Mouse (Mus musculus): Measurements from ENCODE around the gene Bst1. TPM values are rescaled to one million over a fixed set of nuclear protein-coding genes. Genes with fewer than 3 reads are reported as not detected.

The Bst1 gene
- polyA plus RNA-seq, 1 experiment from 2014 or later: not detected

GRCm38 (mm10) chr5:43822824-43823223, 4.1 kb downstream of the Bst1 start:
- H3K36me3 ChIP-seq (ENCODE audit: control insufficient read depth, insufficient read depth, low read length): no peaks in the 10 kb centered on the region
- H3K4me2 ChIP-seq (ENCODE audit: low read depth, low read length): no peak overlapping the region
- no peaks in the 10 kb centered on the region for H3K4me1 ChIP-seq (ENCODE audit: control insufficient read depth, insufficient read depth, low read length)
- H3K27ac ChIP-seq (ENCODE audit: low read depth, low read length): no peak overlapping the region
- no peak overlapping the region for H3K9ac ChIP-seq (replicated peaks; ENCODE audit: low read depth, low read length)
- no peak for ATAC-seq (ENCODE audit: low read depth)
- H3K27me3 ChIP-seq (ENCODE audit: control insufficient read depth, insufficient read depth, low read length): no peaks in the 10 kb centered on the region
- 88% methylated on average over 3 of the region's 3 CpGs for WGBS
- no peak overlapping the region for H3K4me3 ChIP-seq (ENCODE audit: low read depth, low read length)
- no peaks in the 10 kb centered on the region for H3K9me3 ChIP-seq (ENCODE audit: control insufficient read depth, low read length)

GRCm38 (mm10) chr5:43824580-43824979, 5.9 kb downstream of the Bst1 start:
- WGBS: 86% methylated on average over 3 of the region's 3 CpGs
- H3K27ac ChIP-seq (ENCODE audit: low read depth, low read length): no peak overlapping the region
- no peak for ATAC-seq (ENCODE audit: low read depth)
- no peaks in the 10 kb centered on the region for H3K4me1 ChIP-seq (ENCODE audit: control insufficient read depth, insufficient read depth, low read length)
- H3K4me2 ChIP-seq (ENCODE audit: low read depth, low read length): no peak overlapping the region
- no peak overlapping the region for H3K9ac ChIP-seq (replicated peaks; ENCODE audit: low read depth, low read length)
- no peak overlapping the region for H3K4me3 ChIP-seq (ENCODE audit: low read depth, low read length)
- H3K9me3 ChIP-seq (ENCODE audit: control insufficient read depth, low read length): no peaks in the 10 kb centered on the region
- no peaks in the 10 kb centered on the region for H3K27me3 ChIP-seq (ENCODE audit: control insufficient read depth, insufficient read depth, low read length)
- H3K36me3 ChIP-seq (ENCODE audit: control insufficient read depth, insufficient read depth, low read length): no peaks in the 10 kb centered on the region

GRCm38 (mm10) chr5:43826883-43827282, 8.2 kb downstream of the Bst1 start:
- H3K4me2 ChIP-seq (ENCODE audit: low read depth, low read length): no peak overlapping the region
- no peaks in the 10 kb centered on the region for H3K36me3 ChIP-seq (ENCODE audit: control insufficient read depth, insufficient read depth, low read length)
- H3K4me3 ChIP-seq (ENCODE audit: low read depth, low read length): no peak overlapping the region
- H3K27me3 ChIP-seq (ENCODE audit: control insufficient read depth, insufficient read depth, low read length): no peaks in the 10 kb centered on the region
- H3K4me1 ChIP-seq (ENCODE audit: control insufficient read depth, insufficient read depth, low read length): no peaks in the 10 kb centered on the region
- H3K9me3 ChIP-seq (ENCODE audit: control insufficient read depth, low read length): no peaks in the 10 kb centered on the region
- WGBS: 95% methylated on average over 2 of the region's 2 CpGs
- no peak overlapping the region for H3K27ac ChIP-seq (ENCODE audit: low read depth, low read length)
- H3K9ac ChIP-seq (replicated peaks; ENCODE audit: low read depth, low read length): no peak overlapping the region
- ATAC-seq (ENCODE audit: low read depth): no peak

- Histone ChIP-seq H3K27ac (ENCODE audit: low read depth, low read length) (no peak overlapping the region), H3K9ac (replicated peaks; ENCODE audit: low read depth, low read length) (no peak overlapping the region), H3K9me3 (ENCODE audit: control insufficient read depth, low read length) (no peaks in the 10 kb centered on the region), H3K4me2 (ENCODE audit: low read depth, low read length) (no peak overlapping the region), H3K4me1 (ENCODE audit: control insufficient read depth, insufficient read depth, low read length) (no peaks in the 10 kb centered on the region), H3K36me3 (ENCODE audit: control insufficient read depth, insufficient read depth, low read length) (no peaks in the 10 kb centered on the region), H3K27me3 (ENCODE audit: control insufficient read depth, insufficient read depth, low read length) (no peaks in the 10 kb centered on the region), H3K4me3 (ENCODE audit: low read depth, low read length) (no peak overlapping the region)
- WGBS: 87% methylated on average over 9 of the region's 9 CpGs
- no peak for ATAC-seq (ENCODE audit: low read depth)
Measured at GRCm38 (mm10) chr5:43827366-43827765, 8.7 kb downstream of the Bst1 start.

- ATAC-seq (ENCODE audit: low read depth): no peak
- H3K4me2 ChIP-seq (ENCODE audit: low read depth, low read length): no peak overlapping the region
Measured at GRCm38 (mm10) chr5:43836590-43836989, 17.9 kb downstream of the Bst1 start.

GRCm38 (mm10) chr5:43837372-43837771, 18.7 kb downstream of the Bst1 start:
- Histone ChIP-seq H3K4me3 (ENCODE audit: low read depth, low read length) (no peak overlapping the region), H3K4me1 (ENCODE audit: control insufficient read depth, insufficient read depth, low read length) (no peaks in the 10 kb centered on the region), H3K36me3 (ENCODE audit: control insufficient read depth, insufficient read depth, low read length) (no peaks in the 10 kb centered on the region), H3K4me2 (ENCODE audit: low read depth, low read length) (no peak overlapping the region), H3K27me3 (ENCODE audit: control insufficient read depth, insufficient read depth, low read length) (no peaks in the 10 kb centered on the region), H3K9ac (replicated peaks; ENCODE audit: low read depth, low read length) (no peak overlapping the region), H3K27ac (ENCODE audit: low read depth, low read length) (no peak overlapping the region), H3K9me3 (ENCODE audit: control insufficient read depth, low read length) (no peaks in the 10 kb centered on the region)
- no peak for ATAC-seq (ENCODE audit: low read depth)
- 51% methylated on average over 5 of the region's 5 CpGs for WGBS

More at GRCm38 (mm10) chr5:43836590-43836989, 17.9 kb downstream of the Bst1 start:
- Histone ChIP-seq H3K4me3 (ENCODE audit: low read depth, low read length) (no peak overlapping the region), H3K9me3 (ENCODE audit: control insufficient read depth, low read length) (no peaks in the 10 kb centered on the region), H3K36me3 (ENCODE audit: control insufficient read depth, insufficient read depth, low read length) (no peaks in the 10 kb centered on the region), H3K27ac (ENCODE audit: low read depth, low read length) (no peak overlapping the region), H3K27me3 (ENCODE audit: control insufficient read depth, insufficient read depth, low read length) (no peaks in the 10 kb centered on the region), H3K9ac (replicated peaks; ENCODE audit: low read depth, low read length) (no peak overlapping the region), H3K4me1 (ENCODE audit: control insufficient read depth, insufficient read depth, low read length) (no peaks in the 10 kb centered on the region)
- 89% methylated on average over 7 of the region's 7 CpGs for WGBS

- Histone ChIP-seq H3K27ac (ENCODE audit: low read depth, low read length) (no peak overlapping the region), H3K9me3 (ENCODE audit: control insufficient read depth, low read length) (no peaks in the 10 kb centered on the region), H3K4me2 (ENCODE audit: low read depth, low read length) (no peak overlapping the region), H3K9ac (replicated peaks; ENCODE audit: low read depth, low read length) (no peak overlapping the region), H3K27me3 (ENCODE audit: control insufficient read depth, insufficient read depth, low read length) (no peaks in the 10 kb centered on the region), H3K4me1 (ENCODE audit: control insufficient read depth, insufficient read depth, low read length) (no peaks in the 10 kb centered on the region), H3K4me3 (ENCODE audit: low read depth, low read length) (no peak overlapping the region), H3K36me3 (ENCODE audit: control insufficient read depth, insufficient read depth, low read length) (no peaks in the 10 kb centered on the region)
- peak; percentile 61 for ATAC-seq (ENCODE audit: low read depth)
- 53% methylated on average over 11 of the region's 11 CpGs for WGBS
Measured at GRCm38 (mm10) chr5:43841144-43842010, 22.7 kb downstream of the Bst1 start.

- no peak overlapping the region for H3K9ac ChIP-seq (replicated peaks; ENCODE audit: low read depth, low read length)
- H3K4me1 ChIP-seq (ENCODE audit: control insufficient read depth, insufficient read depth, low read length): no peaks in the 10 kb centered on the region
- H3K27me3 ChIP-seq (ENCODE audit: control insufficient read depth, insufficient read depth, low read length): no peaks in the 10 kb centered on the region
- 83% methylated on average over 5 of the region's 5 CpGs for WGBS
- no peak overlapping the region for H3K4me2 ChIP-seq (ENCODE audit: low read depth, low read length)
- no peak overlapping the region for H3K4me3 ChIP-seq (ENCODE audit: low read depth, low read length)
- no peaks in the 10 kb centered on the region for H3K9me3 ChIP-seq (ENCODE audit: control insufficient read depth, low read length)
- no peaks in the 10 kb centered on the region for H3K36me3 ChIP-seq (ENCODE audit: control insufficient read depth, insufficient read depth, low read length)
- no peak for ATAC-seq (ENCODE audit: low read depth)
- no peak overlapping the region for H3K27ac ChIP-seq (ENCODE audit: low read depth, low read length)
Measured at GRCm38 (mm10) chr5:43842011-43842285, 23.3 kb downstream of the Bst1 start.

GRCm38 (mm10) chr5:43842576-43843155, 24.0 kb downstream of the Bst1 start:
- no peak overlapping the region for H3K9ac ChIP-seq (replicated peaks; ENCODE audit: low read depth, low read length)
- no peaks in the 10 kb centered on the region for H3K27me3 ChIP-seq (ENCODE audit: control insufficient read depth, insufficient read depth, low read length)
- H3K9me3 ChIP-seq (ENCODE audit: control insufficient read depth, low read length): no peaks in the 10 kb centered on the region
- no peaks in the 10 kb centered on the region for H3K36me3 ChIP-seq (ENCODE audit: control insufficient read depth, insufficient read depth, low read length)
- ATAC-seq (ENCODE audit: low read depth): no peak
- WGBS: 73% methylated on average over 3 of the region's 3 CpGs
- H3K4me1 ChIP-seq (ENCODE audit: control insufficient read depth, insufficient read depth, low read length): no peaks in the 10 kb centered on the region
- H3K4me2 ChIP-seq (ENCODE audit: low read depth, low read length): no peak overlapping the region
- no peak overlapping the region for H3K4me3 ChIP-seq (ENCODE audit: low read depth, low read length)
- no peak overlapping the region for H3K27ac ChIP-seq (ENCODE audit: low read depth, low read length)

All from neural tube, embryonic 14.5 days (tissue).